Mouse (Mus musculus): ENCODE data around the gene Lrfn4. TPM values are rescaled to one million over a fixed set of nuclear protein-coding genes. Genes with fewer than 3 reads are reported as not detected.

The Lrfn4 gene
- polyA plus RNA-seq, 1 experiment from 2014 or later, result 14.7 TPM

- Histone ChIP-seq H3K4me2 (no peak overlapping the region), H3K27me3 (no peaks in the 10 kb centered on the region), H3K9me3 (no peaks in the 10 kb centered on the region), H3K27ac (replicated peaks) (no peak overlapping the region), H3K9ac (no peak overlapping the region), H3K4me3 (no peak overlapping the region), H3K4me1 (replicated peaks) (peaks cover 38% of the 10 kb centered on the region), H3K36me3 (peaks cover 17% of the 10 kb centered on the region)
- 60% methylated on average over 5 of the region's 5 CpGs for WGBS
- no peak for ATAC-seq (ENCODE audit: low FRiP score, low read depth)
These were observed 7.3 kb upstream of the Lrfn4 start for GRCm38 (mm10) chr19:4622780-4623179.

GRCm38 (mm10) chr19:4620721-4621120, 5.3 kb upstream of the Lrfn4 start:
- Histone ChIP-seq H3K4me3 (no peak overlapping the region), H3K9me3 (no peaks in the 10 kb centered on the region), H3K9ac (no peak overlapping the region), H3K27me3 (no peaks in the 10 kb centered on the region), H3K4me2 (no peak overlapping the region), H3K27ac (replicated peaks) (no peak overlapping the region), H3K36me3 (peaks cover 17% of the 10 kb centered on the region), H3K4me1 (replicated peaks) (peaks cover 30% of the 10 kb centered on the region)
- no peak for ATAC-seq (ENCODE audit: low FRiP score, low read depth)
- 91% methylated on average over 7 of the region's 7 CpGs for WGBS

DNA sequence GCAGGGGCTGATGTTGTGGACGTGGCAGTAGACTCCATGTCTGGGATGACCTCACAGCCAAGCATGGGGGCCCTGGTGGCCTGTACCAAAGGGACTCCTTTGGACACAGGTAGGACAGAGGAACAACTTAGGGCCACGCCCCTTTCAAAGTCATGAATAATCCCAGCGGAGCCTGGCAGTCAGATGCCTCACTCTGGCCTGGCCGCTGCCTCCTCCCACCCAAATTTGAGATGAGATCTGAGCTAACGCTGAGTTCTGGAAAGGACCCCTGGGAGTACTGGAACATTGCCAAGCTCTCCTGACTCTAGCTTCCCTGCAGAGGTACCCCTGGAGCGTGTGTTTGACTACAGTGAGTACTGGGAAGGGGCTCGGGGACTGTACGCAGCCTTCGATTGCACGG, 4.0 kb upstream of the Lrfn4 start:
- peaks cover 26% of the 10 kb centered on the region for H3K4me1 ChIP-seq (replicated peaks)
- 83% methylated on average over 10 of the region's 10 CpGs for WGBS
- H3K9ac ChIP-seq, result no peak overlapping the region
- no peak overlapping the region for H3K4me2 ChIP-seq
- no peaks in the 10 kb centered on the region for H3K27me3 ChIP-seq
- no peak overlapping the region for H3K27ac ChIP-seq (replicated peaks)
- H3K9me3 ChIP-seq, result no peaks in the 10 kb centered on the region
- ATAC-seq (ENCODE audit: low FRiP score, low read depth), result no peak
- peaks cover 17% of the 10 kb centered on the region for H3K36me3 ChIP-seq
- no peak overlapping the region for H3K4me3 ChIP-seq

GRCm38 (mm10) chr19:4618183-4618582, 2.7 kb upstream of the Lrfn4 start:
- Histone ChIP-seq H3K4me1 (replicated peaks) (peaks cover 27% of the 10 kb centered on the region), H3K4me3 (no peak overlapping the region), H3K27ac (replicated peaks) (no peak overlapping the region), H3K36me3 (peaks cover 20% of the 10 kb centered on the region), H3K9ac (no peak overlapping the region), H3K9me3 (no peaks in the 10 kb centered on the region), H3K4me2 (no peak overlapping the region), H3K27me3 (no peaks in the 10 kb centered on the region)
- ATAC-seq (ENCODE audit: low FRiP score, low read depth), result no peak
- WGBS, result 30% methylated on average over 18 of the region's 18 CpGs

GRCm38 (mm10) chr19:4616546-4616945, 1.1 kb upstream of the Lrfn4 start:
- ATAC-seq (ENCODE audit: low FRiP score, low read depth), result no peak
- no peak overlapping the region for H3K9ac ChIP-seq
- no peak overlapping the region for H3K4me3 ChIP-seq
- peaks cover 43% of the 10 kb centered on the region for H3K4me1 ChIP-seq (replicated peaks)
- H3K36me3 ChIP-seq, result peaks cover 18% of the 10 kb centered on the region
- WGBS, result 41% methylated on average over 4 of the region's 4 CpGs
- no peaks in the 10 kb centered on the region for H3K9me3 ChIP-seq
- H3K27me3 ChIP-seq, result no peaks in the 10 kb centered on the region
- peak overlapping the region; percentile 95; the same call in 1 of the 2 replicates for H3K27ac ChIP-seq (replicated peaks)
- H3K4me2 ChIP-seq, result 0 out of 2 replicates have a peak overlapping the region, but pooled peaks have one; percentile 91

GRCm38 (mm10) chr19:4614305-4615150, 939 bp downstream of the Lrfn4 start:
- Histone ChIP-seq H3K4me2 (peak overlapping the region; percentile 91), H3K4me3 (peak overlapping the region; percentile 95), H3K27ac (replicated peaks) (peak overlapping the region; percentile 95), H3K36me3 (peaks cover 20% of the 10 kb centered on the region), H3K9ac (peak overlapping the region; percentile 99), H3K4me1 (replicated peaks) (peaks cover 43% of the 10 kb centered on the region), H3K27me3 (no peaks in the 10 kb centered on the region), H3K9me3 (no peaks in the 10 kb centered on the region)
- ATAC-seq (ENCODE audit: low FRiP score, low read depth), result peak; percentile 0; the same call in 1 of the 2 replicates
- 20% methylated on average over 37 of the region's 49 CpGs for WGBS

GRCm38 (mm10) chr19:4613464-4614304, 1.8 kb downstream of the Lrfn4 start:
- H3K27ac ChIP-seq (replicated peaks), result no peak overlapping the region
- WGBS, result 91% methylated on average over 33 of the region's 33 CpGs

GRCm38 (mm10) chr19:4612181-4612961, 3.1 kb downstream of the Lrfn4 start:
- Histone ChIP-seq H3K27me3 (no peaks in the 10 kb centered on the region), H3K9me3 (no peaks in the 10 kb centered on the region), H3K36me3 (peaks cover 20% of the 10 kb centered on the region), H3K27ac (replicated peaks) (no peak overlapping the region), H3K4me3 (no peak overlapping the region), H3K4me2 (peak overlapping the region; percentile 91), H3K4me1 (replicated peaks) (peaks cover 39% of the 10 kb centered on the region), H3K9ac (no peak overlapping the region)
- 88% methylated on average over 19 of the region's 19 CpGs for WGBS
- no peak for ATAC-seq (ENCODE audit: low FRiP score, low read depth)

More at GRCm38 (mm10) chr19:4613464-4614304, 1.8 kb downstream of the Lrfn4 start:
- Histone ChIP-seq H3K9me3 (no peaks in the 10 kb centered on the region), H3K4me2 (peak overlapping the region; percentile 91), H3K9ac (peak overlapping the region; percentile 99; the same call in 1 of the 2 replicates), H3K4me3 (peak overlapping the region; percentile 95), H3K4me1 (replicated peaks) (peaks cover 43% of the 10 kb centered on the region), H3K36me3 (peaks cover 20% of the 10 kb centered on the region), H3K27me3 (no peaks in the 10 kb centered on the region)
- no peak for ATAC-seq (ENCODE audit: low FRiP score, low read depth)

DNA sequence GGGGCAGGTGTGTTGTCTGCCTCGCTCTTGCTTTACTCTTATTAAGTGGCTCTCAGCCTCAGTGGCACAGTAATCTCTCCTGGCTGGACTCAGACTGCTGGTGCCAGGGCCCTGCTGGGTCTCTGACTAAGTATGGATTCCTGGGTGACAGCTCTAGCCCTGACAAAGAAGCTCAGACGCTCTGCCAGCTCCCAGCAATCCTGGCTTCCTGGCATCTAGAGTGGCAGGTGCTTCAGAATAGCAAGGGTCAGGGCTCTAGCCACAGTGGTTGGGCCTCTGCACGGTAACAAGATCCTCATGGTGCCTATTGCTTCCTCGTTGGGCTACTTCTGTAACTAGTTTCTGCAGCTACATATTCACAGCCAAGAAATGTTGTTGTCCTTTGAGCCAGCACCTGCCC, 5.4 kb downstream of the Lrfn4 start:
- ATAC-seq (ENCODE audit: low FRiP score, low read depth), result no peak
- Histone ChIP-seq H3K27ac (replicated peaks) (no peak overlapping the region), H3K27me3 (no peaks in the 10 kb centered on the region), H3K9ac (no peak overlapping the region), H3K36me3 (peaks cover 20% of the 10 kb centered on the region), H3K9me3 (no peaks in the 10 kb centered on the region), H3K4me1 (replicated peaks) (peaks cover 30% of the 10 kb centered on the region), H3K4me3 (no peak overlapping the region), H3K4me2 (no peak overlapping the region)
- WGBS, result 68% methylated on average over 4 of the region's 4 CpGs

- peaks cover 19% of the 10 kb centered on the region for H3K36me3 ChIP-seq
- no peak overlapping the region for H3K4me3 ChIP-seq
- no peak overlapping the region for H3K4me2 ChIP-seq
- no peak overlapping the region for H3K9ac ChIP-seq
- 79% methylated on average over 4 of the region's 4 CpGs for WGBS
- no peaks in the 10 kb centered on the region for H3K9me3 ChIP-seq
- ATAC-seq (ENCODE audit: low FRiP score, low read depth), result no peak
- H3K4me1 ChIP-seq (replicated peaks), result peaks cover 19% of the 10 kb centered on the region
- no peaks in the 10 kb centered on the region for H3K27me3 ChIP-seq
- no peak overlapping the region for H3K27ac ChIP-seq (replicated peaks)
These were observed 7.0 kb downstream of the Lrfn4 start for GRCm38 (mm10) chr19:4608511-4608910.

- Histone ChIP-seq H3K36me3 (peaks cover 8% of the 10 kb centered on the region), H3K4me1 (replicated peaks) (peaks cover 8% of the 10 kb centered on the region), H3K9ac (no peak overlapping the region), H3K27me3 (no peaks in the 10 kb centered on the region), H3K4me2 (no peak overlapping the region), H3K4me3 (no peak overlapping the region), H3K27ac (replicated peaks) (no peak overlapping the region), H3K9me3 (no peaks in the 10 kb centered on the region)
- WGBS, result 94% methylated on average over 12 of the region's 12 CpGs
- ATAC-seq (ENCODE audit: low FRiP score, low read depth), result no peak
These were observed 8.1 kb downstream of the Lrfn4 start for GRCm38 (mm10) chr19:4607406-4607805.

Measured in hindbrain, embryonic 15.5 days (tissue).